ENCODE assay signal across 15 mouse cellular contexts in the genomic region with DNA sequence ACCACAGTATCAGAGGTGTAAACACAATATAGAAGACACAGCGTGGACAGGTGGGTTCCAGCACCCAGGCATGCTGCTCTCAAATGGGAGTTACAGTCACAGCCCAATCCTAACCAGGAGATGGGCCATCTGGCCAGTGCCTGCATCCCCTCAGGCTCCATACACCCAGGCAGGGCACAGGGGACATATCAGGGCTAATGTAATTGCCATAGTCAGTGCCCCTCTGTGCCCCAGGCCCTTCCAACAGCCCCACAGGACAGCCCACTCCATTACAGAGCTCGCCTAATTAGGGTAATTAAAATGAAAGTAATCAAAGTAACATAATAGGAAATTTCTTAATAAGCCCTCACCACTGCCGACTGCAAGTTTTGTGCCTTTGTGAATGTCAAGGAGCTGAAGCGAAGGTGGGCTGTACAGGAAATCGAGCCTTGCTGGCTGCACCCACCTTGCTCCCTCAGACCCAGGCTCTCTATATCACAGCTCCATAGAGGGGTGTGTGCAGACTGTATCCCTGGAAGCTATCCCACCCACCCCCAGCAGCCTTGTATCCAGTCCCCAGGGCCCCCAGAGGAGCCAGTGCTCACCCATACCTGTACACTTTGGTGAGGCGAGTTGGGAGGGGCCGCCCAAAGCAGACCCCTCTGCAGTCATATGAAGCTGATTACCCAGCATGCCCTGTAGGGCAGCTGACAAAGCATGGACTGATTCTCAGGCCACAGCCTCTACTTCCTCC. TPM values are rescaled to one million over a fixed set of nuclear protein-coding genes. Genes with fewer than 3 reads are reported as not detected.
DNase-seq lines count a peak whose midpoint lies in the region; ATAC-seq and TF ChIP-seq lines count a peak whose summit lies in the region.
"Had no signal": no experiment of that assay in that cellular context is flagged by ENCODE, and none has a peak within 500 bp of the region (broad histone marks: within the 10 kb centered on the region; RNA-seq: fewer than 3 reads in every experiment).

No protein-coding gene starts in this region.

- H3K36me3 ChIP-seq in kidney, embryonic 14.5 days (ENCODE audit: control insufficient read depth, insufficient read depth, low read length) = no peaks in the 10 kb centered on the region
- H3K36me3 ChIP-seq in midbrain, embryonic 16.5 days (ENCODE audit: control insufficient read depth, insufficient read depth, low read length) = no peaks in the 10 kb centered on the region
- no peaks in the 10 kb centered on the region for H3K36me3 ChIP-seq in midbrain, postnatal 0 days (ENCODE audit: insufficient read depth, low read length)
- no peaks in the 10 kb centered on the region for H3K36me3 ChIP-seq in hindbrain, postnatal 0 days (ENCODE audit: insufficient read depth, low read length)
- H3K36me3 ChIP-seq: heart, embryonic 13.5 days had no signal

- TF ChIP-seq CTCF in midbrain, postnatal 0 days (IDR thresholded peaks at IDR 0.05) = no peak
- TF ChIP-seq CTCF in hindbrain, postnatal 0 days (IDR thresholded peaks at IDR 0.05; ENCODE audit: low read depth) = no peak

- H3K4me2 ChIP-seq in kidney, embryonic 14.5 days (replicated peaks; ENCODE audit: low read depth, low read length) = no peak overlapping the region
- no peak overlapping the region for H3K4me2 ChIP-seq in midbrain, embryonic 16.5 days (ENCODE audit: low read length)
- no peak overlapping the region for H3K4me2 ChIP-seq in midbrain, postnatal 0 days (ENCODE audit: low read depth, low read length, poor library complexity, severe bottlenecking)
- no peak overlapping the region for H3K4me2 ChIP-seq in hindbrain, postnatal 0 days (ENCODE audit: low read depth, low read length)
- H3K4me2 ChIP-seq: heart, embryonic 13.5 days had no signal

- no peak for DNase-seq in kidney, postnatal 10 days
- DNase-seq in midbrain, postnatal 0 days (ENCODE audit: low spot score) = no peak
- DNase-seq in hindbrain, postnatal 0 days (ENCODE audit: low spot score) = peak; percentile 18
- DNase-seq in urinary bladder, postnatal 25 days (ENCODE audit: low spot score) = no peak
- DNase-seq in thymus, postnatal 25 days = no peak
- no peak for DNase-seq in right cerebral cortex, adult 2 months (ENCODE audit: low spot score in 2 of 2)
- DNase-seq: cerebellum, adult 11-12 months; layer of hippocampus, adult 9-11 months had no signal

- H3K4me1 ChIP-seq in kidney, embryonic 14.5 days (ENCODE audit: control insufficient read depth, insufficient read depth, low read length) = no peaks in the 10 kb centered on the region
- H3K4me1 ChIP-seq in midbrain, embryonic 16.5 days (ENCODE audit: control insufficient read depth, insufficient read depth, low read length) = 0 out of 2 replicates have a peak, but pooled peaks cover 2% of the 10 kb centered on the region
- H3K4me1 ChIP-seq in midbrain, postnatal 0 days (ENCODE audit: insufficient read depth, low read length) = no peaks in the 10 kb centered on the region
- H3K4me1 ChIP-seq in hindbrain, postnatal 0 days (ENCODE audit: insufficient read depth, low read length) = no peaks in the 10 kb centered on the region
- H3K4me1 ChIP-seq: heart, embryonic 13.5 days had no signal

- H3K9me3 ChIP-seq in kidney, embryonic 14.5 days (ENCODE audit: control insufficient read depth, low read length) = no peaks in the 10 kb centered on the region
- H3K9me3 ChIP-seq in midbrain, embryonic 16.5 days (replicated peaks; ENCODE audit: control insufficient read depth, low read length, poor library complexity, severe bottlenecking) = no peaks in the 10 kb centered on the region
- no peaks in the 10 kb centered on the region for H3K9me3 ChIP-seq in midbrain, postnatal 0 days (ENCODE audit: low read length)
- H3K9me3 ChIP-seq in hindbrain, postnatal 0 days (ENCODE audit: low read length) = no peaks in the 10 kb centered on the region
- H3K9me3 ChIP-seq: heart, embryonic 13.5 days had no signal

- WGBS in kidney, embryonic 14.5 days = 76% methylated on average over 7 of the region's 7 CpGs
- WGBS in midbrain, embryonic 16.5 days = 67% methylated on average over 7 of the region's 7 CpGs
- 64% methylated on average over 7 of the region's 7 CpGs for WGBS in midbrain, postnatal 0 days
- WGBS in hindbrain, postnatal 0 days = 69% methylated on average over 7 of the region's 7 CpGs

- H3K4me3 ChIP-seq in kidney, embryonic 14.5 days (ENCODE audit: low read length) = no peak overlapping the region
- H3K4me3 ChIP-seq in midbrain, embryonic 16.5 days (ENCODE audit: low read depth, low read length) = no peak overlapping the region
- no peak overlapping the region for H3K4me3 ChIP-seq in midbrain, postnatal 0 days (ENCODE audit: low read depth, low read length)
- no peak overlapping the region for H3K4me3 ChIP-seq in hindbrain, postnatal 0 days (ENCODE audit: low read length)
- H3K4me3 ChIP-seq: heart, embryonic 13.5 days had no signal

- H3K9ac ChIP-seq in kidney, embryonic 14.5 days (ENCODE audit: low read depth, low read length) = no peak overlapping the region
- H3K9ac ChIP-seq in midbrain, embryonic 16.5 days (ENCODE audit: low read depth, low read length) = no peak overlapping the region
- no peak overlapping the region for H3K9ac ChIP-seq in midbrain, postnatal 0 days (replicated peaks; ENCODE audit: low read length, poor library complexity, severe bottlenecking)
- no peak overlapping the region for H3K9ac ChIP-seq in hindbrain, postnatal 0 days (replicated peaks; ENCODE audit: low read length)
- H3K9ac ChIP-seq: heart, embryonic 13.5 days had no signal

- peak; percentile 43; the same call in 1 of the 2 replicates for ATAC-seq in kidney, embryonic 14.5 days (ENCODE audit: low FRiP score, low TSS enrichment)
- ATAC-seq in midbrain, embryonic 16.5 days = peak; percentile 45; the same call in 1 of the 2 replicates
- ATAC-seq in midbrain, postnatal 0 days (ENCODE audit: low FRiP score) = no peak
- ATAC-seq in hindbrain, postnatal 0 days = peak; percentile 57; the same call in 1 of the 2 replicates
- ATAC-seq: forebrain, embryonic 16.5 days had no signal

- H3K27ac ChIP-seq in kidney, embryonic 14.5 days (ENCODE audit: low read depth, low read length) = no peak overlapping the region
- H3K27ac ChIP-seq in midbrain, embryonic 16.5 days (ENCODE audit: low read length) = no peak overlapping the region
- H3K27ac ChIP-seq in midbrain, postnatal 0 days (ENCODE audit: low read depth, low read length) = no peak overlapping the region
- H3K27ac ChIP-seq in hindbrain, postnatal 0 days = no peak overlapping the region
- H3K27ac ChIP-seq: heart, embryonic 13.5 days; macrophage had no signal

- H3K27me3 ChIP-seq in kidney, embryonic 14.5 days (ENCODE audit: control insufficient read depth, insufficient read depth, low read length) = no peaks in the 10 kb centered on the region; the same call in 1 of the 2 replicates
- peaks cover 3% of the 10 kb centered on the region; the same call in 1 of the 2 replicates for H3K27me3 ChIP-seq in midbrain, embryonic 16.5 days (ENCODE audit: control insufficient read depth, insufficient read depth, low read depth, low read length)
- no peaks in the 10 kb centered on the region; the same call in 1 of the 2 replicates for H3K27me3 ChIP-seq in midbrain, postnatal 0 days (ENCODE audit: insufficient read depth, low read length)
- no peaks in the 10 kb centered on the region for H3K27me3 ChIP-seq in hindbrain, postnatal 0 days (ENCODE audit: insufficient read depth, low read length)

RNA-seq across cellular contexts. Expression of gene Ttc34, which starts 0.9 kb away (rescaled TPM):
- 0.24 and 0.31 TPM in 2 replicates for polyA plus RNA-seq in kidney, embryonic 14.5 days (2014; fragmentation: Nextera tagmentation; extraction: Ambion mirVana)
- polyA plus RNA-seq in midbrain, embryonic 16.5 days (2015; fragmentation: Nextera tagmentation; extraction: Ambion mirVana) = 1.5 and 2.9 TPM in 2 replicates
- 2.5 and 3.9 TPM in 2 replicates for total RNA-seq in midbrain, postnatal 0 days (2014; rRNA removed)
- polyA plus RNA-seq in midbrain, postnatal 0 days (2015; fragmentation: Nextera tagmentation; extraction: Ambion mirVana) = 2.9 and 3.3 TPM in 2 replicates
- total RNA-seq in hindbrain, postnatal 0 days (2014; rRNA removed) = 3.0 and 3.3 TPM in 2 replicates
- 2.3 and 2.7 TPM in 2 replicates for polyA plus RNA-seq in hindbrain, postnatal 0 days (2015; fragmentation: Nextera tagmentation; extraction: Ambion mirVana)
- total RNA-seq: CH12.LX had no signal
- polyA plus RNA-seq: macrophage had no signal

RNA-seq across cellular contexts. Expression of gene Mmel1, which starts 33.0 kb away (rescaled TPM):
- polyA plus RNA-seq in kidney, embryonic 14.5 days (2014; fragmentation: Nextera tagmentation; extraction: Ambion mirVana) = not detected in 2 replicates
- 0.31 and 0.98 TPM in 2 replicates for polyA plus RNA-seq in midbrain, embryonic 16.5 days (2015; fragmentation: Nextera tagmentation; extraction: Ambion mirVana)
- total RNA-seq in midbrain, postnatal 0 days (2014; rRNA removed) = 0.76 and 0.82 TPM in 2 replicates
- 0.89 and 0.93 TPM in 2 replicates for polyA plus RNA-seq in midbrain, postnatal 0 days (2015; fragmentation: Nextera tagmentation; extraction: Ambion mirVana)
- 1.0 and 1.6 TPM in 2 replicates for total RNA-seq in hindbrain, postnatal 0 days (2014; rRNA removed)
- 0.93 TPM in 2 replicates for polyA plus RNA-seq in hindbrain, postnatal 0 days (2015; fragmentation: Nextera tagmentation; extraction: Ambion mirVana)
- total RNA-seq: granulocyte monocyte progenitor cell, adult 5-6 weeks had no signal
- polyA plus RNA-seq: macrophage had no signal
